Mouse (Mus musculus): ENCODE measurements around the gene Syt13.
A peak's percentile ranks its signal among the peaks of the same experiment; 100 is the strongest.

Gene Syt13

DNA sequence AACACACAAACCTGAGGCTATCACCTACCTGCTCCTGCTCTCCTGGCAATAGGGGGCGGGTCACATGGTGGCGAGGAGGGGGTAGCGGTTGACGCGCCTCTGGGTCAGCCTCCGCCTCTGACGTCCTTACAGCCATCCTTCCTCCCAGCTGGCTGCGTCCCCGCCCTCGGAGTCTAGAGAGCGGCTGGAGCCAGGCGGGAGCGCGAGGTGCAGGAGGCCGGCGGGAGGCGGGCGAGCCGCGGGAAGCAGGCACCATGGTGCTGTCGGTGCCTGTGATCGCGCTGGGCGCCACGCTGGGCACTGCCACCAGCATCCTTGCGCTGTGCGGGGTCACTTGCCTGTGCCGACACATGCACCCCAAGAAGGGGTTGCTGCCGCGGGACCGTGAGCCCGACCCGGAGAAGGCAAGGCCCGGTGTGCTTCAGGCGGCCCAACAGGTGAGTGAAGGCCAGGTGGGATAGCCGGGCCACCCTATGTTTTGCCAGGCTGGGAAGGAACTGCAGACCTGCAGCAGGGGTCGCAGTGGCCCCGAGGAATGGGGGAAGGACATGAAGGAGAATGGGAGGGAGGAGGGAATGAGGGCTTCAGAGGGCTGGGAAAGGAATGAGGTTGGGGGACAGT lies at the start of gene Syt13:
Syt13 (plus strand) TSS at position 166 of the 621 bp plus-strand sequence.
- peak; percentile 57 to 75 for DNase-seq (ENCODE audit: low spot score in 2 of 2)

GRCm38 (mm10) chr2:92866616-92867015 lies 48.3 kb upstream of the Syt13 start:
- no peak for DNase-seq (ENCODE audit: low spot score in 2 of 2)

GRCm38 (mm10) chr2:92870139-92870836 lies 44.6 kb upstream of the Syt13 start:
- DNase-seq (ENCODE audit: low spot score in 2 of 2) = no peak

DNA sequence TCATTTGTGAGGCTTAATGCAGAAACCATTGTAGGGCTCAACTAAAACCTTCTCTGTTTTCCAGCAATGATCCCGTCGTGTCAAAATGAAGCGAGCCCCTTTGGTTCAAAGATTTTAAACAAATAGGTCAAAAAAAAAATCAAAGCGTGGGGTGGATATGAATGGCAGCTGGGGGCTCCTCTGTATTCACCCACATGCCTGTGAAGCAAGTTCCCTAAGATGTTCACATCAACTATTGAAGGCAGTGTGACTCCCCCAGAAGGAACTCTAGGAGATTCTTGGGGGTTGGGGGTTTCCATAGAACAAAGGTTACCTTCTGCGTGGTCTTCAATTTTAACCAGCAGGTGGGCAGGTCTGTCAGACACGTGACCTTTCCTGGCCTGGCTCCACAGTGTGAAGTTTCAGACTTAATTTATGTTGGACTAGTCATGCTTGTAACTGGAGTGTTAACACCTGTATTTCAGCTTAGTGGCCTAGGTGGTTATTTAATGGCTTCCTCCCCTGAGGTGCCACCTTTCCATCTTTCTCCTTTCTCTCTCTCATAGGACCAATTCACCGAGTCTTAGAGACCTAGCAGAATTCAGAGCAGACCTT lies 43.7 kb upstream of the Syt13 start:
- DNase-seq (ENCODE audit: low spot score in 2 of 2) = no peak

DNA sequence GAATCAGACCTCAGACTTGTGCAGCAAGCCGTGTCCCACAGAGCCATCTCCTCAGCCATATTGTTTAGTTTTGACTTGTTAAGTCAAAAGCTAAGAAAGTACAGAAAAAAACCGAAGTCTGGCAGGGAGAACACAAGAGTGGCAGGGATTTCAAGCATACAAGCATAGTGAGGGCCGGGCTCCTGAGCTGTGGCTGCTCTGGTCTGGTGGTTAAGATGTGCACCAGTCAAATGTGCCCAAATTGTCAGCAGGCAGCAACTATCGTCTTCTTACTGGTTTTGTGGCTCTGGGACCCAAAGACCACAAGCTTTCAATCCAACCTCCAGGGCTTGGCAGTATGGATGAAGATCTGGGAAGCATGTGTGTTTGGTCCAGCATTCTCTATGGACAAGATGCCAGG lies 42.2 kb upstream of the Syt13 start:
- DNase-seq (ENCODE audit: low spot score in 2 of 2) = no peak

GRCm38 (mm10) chr2:92874592-92874991 lies 40.3 kb upstream of the Syt13 start:
- DNase-seq (ENCODE audit: low spot score in 2 of 2) = no peak

- DNase-seq (ENCODE audit: low spot score in 2 of 2) = no peak
These were observed 37.4 kb upstream of the Syt13 start for GRCm38 (mm10) chr2:92877488-92877887.

DNA sequence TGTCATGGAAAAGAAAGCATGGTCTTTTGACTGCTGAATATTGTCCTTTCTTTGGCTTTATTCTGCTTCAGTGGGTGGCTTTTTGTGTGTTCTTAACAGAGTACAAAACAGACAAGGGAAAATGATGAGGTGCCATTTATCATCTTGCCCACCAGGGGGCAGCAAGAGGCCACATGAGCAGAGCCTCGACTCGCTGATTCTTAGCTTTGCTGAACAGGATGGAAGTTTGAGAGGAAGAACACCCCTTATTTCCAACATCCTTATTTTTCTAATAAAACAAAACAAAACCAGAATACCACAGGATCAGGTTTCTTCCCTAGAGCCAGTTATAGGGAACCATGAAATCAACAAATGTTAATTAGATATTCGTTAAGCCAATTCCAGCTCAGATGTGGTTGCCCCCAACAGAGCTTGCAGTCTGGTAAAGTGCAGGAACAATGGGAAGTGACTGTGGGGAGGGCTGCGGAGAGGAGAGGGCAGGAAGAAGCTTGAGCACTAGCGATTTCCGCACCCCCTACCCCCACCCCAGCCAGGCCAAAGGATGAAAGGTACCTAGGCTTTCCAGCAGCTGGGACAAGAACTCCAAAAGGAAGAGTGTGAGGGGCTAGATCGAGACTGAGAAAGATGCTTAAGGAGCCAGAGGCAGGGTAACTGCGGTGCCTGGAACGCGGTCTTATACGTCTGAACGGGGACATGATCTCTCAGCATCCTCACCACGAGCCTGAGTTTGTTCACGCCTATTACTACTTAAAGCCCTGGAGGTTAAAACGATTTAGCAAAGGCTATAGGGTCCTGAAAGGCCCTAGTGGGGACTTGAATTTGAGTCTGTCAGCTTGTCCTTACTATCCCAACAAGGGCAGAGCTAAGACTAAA lies 31.6 kb upstream of the Syt13 start:
- peak; percentile 30 to 70 for DNase-seq (ENCODE audit: low spot score in 2 of 2)

GRCm38 (mm10) chr2:92883912-92884243 lies 31.0 kb upstream of the Syt13 start:
- peak in 1 of 2 experiments; percentile 26 for DNase-seq (ENCODE audit: low spot score in 2 of 2)

GRCm38 (mm10) chr2:92884976-92885375 lies 29.9 kb upstream of the Syt13 start:
- DNase-seq (ENCODE audit: low spot score in 2 of 2) = peak in 1 of 2 experiments; percentile 43

DNA sequence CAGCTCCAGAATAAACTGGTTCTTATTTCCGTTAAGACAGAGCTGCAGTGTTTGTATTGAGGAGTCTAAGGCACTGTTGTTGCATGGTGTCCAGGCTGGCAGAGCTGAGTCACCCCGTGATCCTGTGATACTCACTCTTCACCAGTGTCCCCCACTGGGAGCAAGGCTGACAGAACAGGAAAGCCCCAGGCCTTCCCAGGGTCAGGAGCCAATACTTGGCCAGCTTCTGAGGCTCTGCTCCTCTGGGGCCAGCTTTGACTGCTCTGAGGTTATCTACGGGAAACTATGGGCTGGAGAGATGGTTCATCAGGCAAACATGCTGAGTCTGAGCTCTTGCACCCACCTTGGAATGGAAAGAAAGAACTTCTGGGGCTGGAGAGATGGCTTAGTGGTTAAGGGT lies 28.0 kb upstream of the Syt13 start:
- DNase-seq (ENCODE audit: low spot score in 2 of 2) = no peak

DNA sequence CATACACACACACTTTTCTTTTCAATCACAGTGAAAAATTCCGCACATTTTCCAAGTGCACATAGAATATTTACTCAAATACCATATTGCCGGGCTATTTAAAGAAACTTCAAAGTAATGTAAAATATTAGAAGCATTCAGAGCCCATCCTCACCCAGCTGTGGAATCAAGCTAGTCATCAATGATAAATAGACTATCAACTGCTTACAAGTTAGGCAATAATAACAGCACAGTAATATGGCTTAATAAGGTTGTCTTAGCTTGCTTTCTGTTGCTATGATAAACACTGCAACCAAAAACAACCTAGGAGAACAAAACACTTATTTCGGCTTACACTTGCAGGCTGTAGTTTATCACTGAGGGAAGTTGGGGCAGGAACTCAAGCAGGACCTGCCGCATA lies 22.4 kb upstream of the Syt13 start:
- DNase-seq (ENCODE audit: low spot score in 2 of 2) = no peak

DNA sequence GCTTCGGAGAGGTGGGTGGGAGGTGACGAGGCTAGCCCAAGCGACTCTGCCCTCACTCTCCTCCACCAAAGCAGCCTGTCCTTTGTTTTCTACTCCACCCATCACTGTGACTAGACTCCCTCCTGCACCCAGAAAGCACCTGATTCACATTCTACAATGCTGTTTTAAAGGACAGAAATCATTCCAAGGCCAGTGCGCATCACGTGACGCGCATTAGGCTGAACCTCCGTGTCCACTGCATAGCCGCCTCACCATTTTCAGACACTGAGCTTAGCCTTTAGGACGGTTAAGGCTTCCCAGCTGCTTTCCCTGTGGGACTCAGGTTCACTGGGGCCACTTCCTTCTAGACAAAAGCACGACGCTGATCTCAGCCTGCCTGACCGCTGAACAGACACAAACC lies 11.2 kb upstream of the Syt13 start:
- no peak for DNase-seq (ENCODE audit: low spot score in 2 of 2)

DNA sequence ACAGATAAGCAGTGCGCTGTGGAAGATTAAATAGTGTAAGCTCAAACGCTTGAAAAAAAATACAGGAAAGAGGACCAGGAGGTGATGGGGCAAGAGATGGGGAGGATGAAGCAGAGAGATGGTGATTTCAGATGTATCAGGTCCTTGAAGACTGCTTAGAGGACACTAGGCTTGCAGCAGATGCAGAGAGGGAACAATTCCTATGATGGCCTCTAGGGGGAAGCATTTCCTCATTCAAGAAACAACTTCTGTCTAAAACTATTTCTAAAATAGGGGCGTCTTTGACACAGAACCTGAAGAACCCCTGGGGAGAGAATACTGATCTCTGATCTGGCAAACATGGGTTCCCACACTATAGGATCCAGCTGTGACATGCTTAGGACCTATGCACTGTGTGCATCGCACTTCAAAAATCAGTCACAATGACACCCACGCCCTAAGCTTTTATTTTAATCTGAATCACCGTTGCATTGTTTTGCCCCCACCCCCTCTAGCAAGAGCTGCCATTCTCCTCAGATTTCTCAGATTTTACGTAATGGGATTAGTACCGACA lies 10.5 kb upstream of the Syt13 start:
- DNase-seq (ENCODE audit: low spot score in 2 of 2) = no peak

DNA sequence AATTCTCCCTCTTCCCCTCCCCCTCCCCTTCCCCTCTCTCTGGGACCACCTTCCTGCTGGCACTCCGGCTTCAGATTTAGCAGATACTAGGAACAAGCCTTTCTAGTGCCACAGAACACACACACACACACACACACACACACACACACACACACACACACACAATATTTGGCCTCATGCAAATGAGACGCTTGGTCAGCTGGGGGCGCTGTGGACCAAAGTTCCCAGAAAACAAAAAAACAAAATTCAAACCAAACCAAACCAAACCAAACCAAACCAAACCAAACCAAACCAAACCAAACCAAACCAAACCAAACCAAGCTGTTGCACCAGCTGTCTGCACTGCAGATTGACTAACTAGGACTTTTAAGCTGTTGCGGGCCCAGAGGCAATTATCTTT lies 4.5 kb upstream of the Syt13 start:
- no peak for DNase-seq (ENCODE audit: low spot score in 2 of 2)

DNA sequence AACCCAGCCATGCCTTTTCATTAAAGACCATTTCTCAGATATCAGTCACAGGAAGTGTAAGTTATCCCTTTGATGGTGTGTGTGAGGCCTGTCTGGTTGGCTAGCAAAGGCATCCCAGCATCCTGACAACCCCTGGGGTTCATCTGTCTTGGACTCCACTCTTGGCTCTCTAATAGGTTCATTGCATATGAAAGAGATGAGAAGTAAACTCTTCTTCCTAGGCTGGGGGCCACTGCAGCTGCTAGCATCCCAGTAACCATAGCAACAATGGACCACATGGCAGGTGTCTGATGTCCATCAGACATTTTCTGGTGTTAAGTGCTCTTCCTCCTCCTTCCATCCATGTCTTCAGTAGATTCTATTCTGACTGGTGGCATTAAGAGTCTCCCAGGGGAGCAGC lies 2.6 kb upstream of the Syt13 start:
- no peak for DNase-seq (ENCODE audit: low spot score in 2 of 2)

- DNase-seq (ENCODE audit: low spot score in 2 of 2) = no peak
These were observed 1.6 kb upstream of the Syt13 start for GRCm38 (mm10) chr2:92913295-92913694.

- no peak for DNase-seq (ENCODE audit: low spot score in 2 of 2)
These were observed 1.0 kb downstream of the Syt13 start for GRCm38 (mm10) chr2:92915659-92916631.

DNA sequence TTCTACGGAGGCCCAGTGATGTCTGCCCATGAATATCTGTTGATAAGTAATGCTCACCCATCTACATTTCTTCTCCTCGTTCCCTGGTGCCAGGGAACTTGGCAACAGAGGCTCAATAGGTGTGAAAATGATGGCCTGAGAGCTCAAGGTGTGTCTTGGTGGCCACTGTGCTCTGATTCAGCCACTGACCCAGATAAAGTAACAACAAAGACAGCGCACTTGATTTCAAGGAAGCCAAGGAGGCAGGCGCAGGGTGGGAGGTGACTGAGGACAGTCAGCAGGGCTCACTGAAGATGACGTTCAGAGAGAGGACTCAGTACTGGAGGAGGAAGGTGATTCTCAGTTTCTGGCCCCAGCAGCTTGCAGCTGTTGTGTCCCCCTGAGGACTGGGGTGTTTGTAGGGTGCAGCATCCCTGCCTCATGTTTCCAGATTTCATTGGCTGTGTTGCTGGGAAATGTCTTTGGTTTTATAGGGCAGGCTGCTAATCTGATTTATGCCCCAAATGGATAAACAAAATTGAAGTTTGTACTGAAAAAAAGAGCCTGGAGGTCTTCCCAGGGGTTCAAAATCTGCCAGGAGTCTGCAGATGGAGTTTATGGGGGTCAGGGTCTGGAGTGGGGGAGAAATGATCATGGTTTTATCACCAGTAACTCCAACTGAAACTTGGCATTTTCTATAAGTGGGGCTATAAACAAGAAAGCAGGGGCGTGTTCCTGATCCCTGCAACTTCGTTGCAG lies 2.7 kb downstream of the Syt13 start:
- peak in 1 of 2 experiments; percentile 32 for DNase-seq (ENCODE audit: low spot score in 2 of 2)

- DNase-seq (ENCODE audit: low spot score in 2 of 2) = no peak
These were observed 5.8 kb downstream of the Syt13 start for GRCm38 (mm10) chr2:92920709-92921108.

All from urinary bladder, postnatal 4 days (tissue).